Mouse (Mus musculus): ENCODE data around the gene Arid3c. TPM values are rescaled to one million over a fixed set of nuclear protein-coding genes. Genes with fewer than 3 reads are reported as not detected.
"Not testable (repeated sequence)": the region's sequence is repeated elsewhere in the genome, so short reads cannot be mapped to it uniquely, and the experiment has no call there.

Gene Arid3c
- polyA plus RNA-seq, 1 experiment from 2014 or later, result not detected

GRCm38 (mm10) chr4:41705922-41706754 lies 24.8 kb downstream of the Arid3c start:
- Histone ChIP-seq H3K27me3 (replicated peaks; ENCODE audit: control insufficient read depth, insufficient read depth, low read length) (peaks cover 3% of the 10 kb centered on the region; the same call in 1 of the 2 replicates), H3K9me3 (ENCODE audit: control insufficient read depth, low read length) (no peaks in the 10 kb centered on the region), H3K4me2 (ENCODE audit: low read length) (no peak overlapping the region), H3K27ac (ENCODE audit: low read depth) (no peak overlapping the region), H3K9ac (ENCODE audit: low read length) (no peak overlapping the region), H3K4me1 (replicated peaks; ENCODE audit: control insufficient read depth, insufficient read depth, low read length) (peaks cover 3% of the 10 kb centered on the region; the same call in 1 of the 2 replicates), H3K4me3 (ENCODE audit: low read depth, low read length) (no peak overlapping the region), H3K36me3 (ENCODE audit: control insufficient read depth, insufficient read depth, low read length) (no peaks in the 10 kb centered on the region)
- WGBS, result 69% methylated on average over 19 of the region's 19 CpGs
- DNase-seq (ENCODE audit: low spot score) (no peak), ATAC-seq (replicated peaks; ENCODE audit: low FRiP score, low TSS enrichment, low read depth) (no peak)

GRCm38 (mm10) chr4:41704651-41705050 lies 26.3 kb downstream of the Arid3c start:
- H3K4me2 ChIP-seq (ENCODE audit: low read length), result no peak overlapping the region
- H3K9ac ChIP-seq (ENCODE audit: low read length), result no peak overlapping the region
- peaks cover 3% of the 10 kb centered on the region; the same call in 1 of the 2 replicates for H3K4me1 ChIP-seq (replicated peaks; ENCODE audit: control insufficient read depth, insufficient read depth, low read length)
- H3K27me3 ChIP-seq (replicated peaks; ENCODE audit: control insufficient read depth, insufficient read depth, low read length), result peaks cover 3% of the 10 kb centered on the region; the same call in 1 of the 2 replicates
- ATAC-seq (replicated peaks; ENCODE audit: low FRiP score, low TSS enrichment, low read depth) (no peak), DNase-seq (ENCODE audit: low spot score) (no peak)
- H3K27ac ChIP-seq (ENCODE audit: low read depth), result no peak overlapping the region
- no peaks in the 10 kb centered on the region for H3K36me3 ChIP-seq (ENCODE audit: control insufficient read depth, insufficient read depth, low read length)
- 15% methylated on average over 5 of the region's 5 CpGs for WGBS
- no peaks in the 10 kb centered on the region for H3K9me3 ChIP-seq (ENCODE audit: control insufficient read depth, low read length)
- no peak overlapping the region for H3K4me3 ChIP-seq (ENCODE audit: low read depth, low read length)

GRCm38 (mm10) chr4:41702226-41702625 lies 28.7 kb downstream of the Arid3c start:
- H3K36me3 ChIP-seq (ENCODE audit: control insufficient read depth, insufficient read depth, low read length); H3K4me2 ChIP-seq (ENCODE audit: low read length); DNase-seq (ENCODE audit: low spot score); H3K4me3 ChIP-seq (ENCODE audit: low read depth, low read length); H3K27me3 ChIP-seq (replicated peaks; ENCODE audit: control insufficient read depth, insufficient read depth, low read length); H3K4me1 ChIP-seq (replicated peaks; ENCODE audit: control insufficient read depth, insufficient read depth, low read length); H3K9me3 ChIP-seq (ENCODE audit: control insufficient read depth, low read length); H3K27ac ChIP-seq (ENCODE audit: low read depth); ATAC-seq (replicated peaks; ENCODE audit: low FRiP score, low TSS enrichment, low read depth); H3K9ac ChIP-seq (ENCODE audit: low read length): not testable (repeated sequence)
- whole genome bisulfite sequencing, result 58% methylated on average over 2 of the region's 2 CpGs

GRCm38 (mm10) chr4:41700224-41700623 lies 30.7 kb downstream of the Arid3c start:
- not testable (repeated sequence) for DNase-seq (ENCODE audit: low spot score); H3K4me3 ChIP-seq (ENCODE audit: low read depth, low read length); ATAC-seq (replicated peaks; ENCODE audit: low FRiP score, low TSS enrichment, low read depth); H3K36me3 ChIP-seq (ENCODE audit: control insufficient read depth, insufficient read depth, low read length); H3K27ac ChIP-seq (ENCODE audit: low read depth); H3K9me3 ChIP-seq (ENCODE audit: control insufficient read depth, low read length); H3K4me2 ChIP-seq (ENCODE audit: low read length); H3K27me3 ChIP-seq (replicated peaks; ENCODE audit: control insufficient read depth, insufficient read depth, low read length); H3K9ac ChIP-seq (ENCODE audit: low read length); H3K4me1 ChIP-seq (replicated peaks; ENCODE audit: control insufficient read depth, insufficient read depth, low read length)
- WGBS, result 84% methylated on average over 2 of the region's 8 CpGs

GRCm38 (mm10) chr4:41699783-41700182 lies 31.2 kb downstream of the Arid3c start, which contains the start of gene Il11ra1:
TSS of gene Il11ra1 (plus strand) at chr4:41699989.
- DNase-seq (ENCODE audit: low spot score); H3K27ac ChIP-seq (ENCODE audit: low read depth); H3K27me3 ChIP-seq (replicated peaks; ENCODE audit: control insufficient read depth, insufficient read depth, low read length); H3K9ac ChIP-seq (ENCODE audit: low read length); ATAC-seq (replicated peaks; ENCODE audit: low FRiP score, low TSS enrichment, low read depth); H3K4me2 ChIP-seq (ENCODE audit: low read length); H3K36me3 ChIP-seq (ENCODE audit: control insufficient read depth, insufficient read depth, low read length); H3K9me3 ChIP-seq (ENCODE audit: control insufficient read depth, low read length); H3K4me1 ChIP-seq (replicated peaks; ENCODE audit: control insufficient read depth, insufficient read depth, low read length); H3K4me3 ChIP-seq (ENCODE audit: low read depth, low read length): not testable (repeated sequence)
- 77% methylated on average over 8 of the region's 10 CpGs for WGBS

- not testable (repeated sequence) for H3K4me3 ChIP-seq (ENCODE audit: low read depth, low read length); H3K4me1 ChIP-seq (replicated peaks; ENCODE audit: control insufficient read depth, insufficient read depth, low read length); H3K27me3 ChIP-seq (replicated peaks; ENCODE audit: control insufficient read depth, insufficient read depth, low read length); H3K9ac ChIP-seq (ENCODE audit: low read length); H3K27ac ChIP-seq (ENCODE audit: low read depth); H3K36me3 ChIP-seq (ENCODE audit: control insufficient read depth, insufficient read depth, low read length); H3K9me3 ChIP-seq (ENCODE audit: control insufficient read depth, low read length); DNase-seq (ENCODE audit: low spot score); ATAC-seq (replicated peaks; ENCODE audit: low FRiP score, low TSS enrichment, low read depth); H3K4me2 ChIP-seq (ENCODE audit: low read length)
- 10% methylated on average over 17 of the region's 32 CpGs for WGBS
Measured at GRCm38 (mm10) chr4:41698421-41699016, 32.4 kb downstream of the Arid3c start.

- H3K27ac ChIP-seq (ENCODE audit: low read depth); H3K9ac ChIP-seq (ENCODE audit: low read length); H3K36me3 ChIP-seq (ENCODE audit: control insufficient read depth, insufficient read depth, low read length); H3K4me3 ChIP-seq (ENCODE audit: low read depth, low read length); H3K4me2 ChIP-seq (ENCODE audit: low read length); H3K9me3 ChIP-seq (ENCODE audit: control insufficient read depth, low read length); H3K4me1 ChIP-seq (replicated peaks; ENCODE audit: control insufficient read depth, insufficient read depth, low read length); ATAC-seq (replicated peaks; ENCODE audit: low FRiP score, low TSS enrichment, low read depth); H3K27me3 ChIP-seq (replicated peaks; ENCODE audit: control insufficient read depth, insufficient read depth, low read length): not testable (repeated sequence)
- 10% methylated on average over 26 of the region's 40 CpGs for WGBS
- peak; percentile 86 for DNase-seq (ENCODE audit: low spot score)
Measured at GRCm38 (mm10) chr4:41696930-41697841, 33.8 kb downstream of the Arid3c start, which contains the start of gene Cntfr. TSS of gene Cntfr (minus strand) at chr4:41697089.

- not testable (repeated sequence) for H3K4me3 ChIP-seq (ENCODE audit: low read depth, low read length); H3K27me3 ChIP-seq (replicated peaks; ENCODE audit: control insufficient read depth, insufficient read depth, low read length); H3K4me2 ChIP-seq (ENCODE audit: low read length); DNase-seq (ENCODE audit: low spot score); H3K36me3 ChIP-seq (ENCODE audit: control insufficient read depth, insufficient read depth, low read length); H3K27ac ChIP-seq (ENCODE audit: low read depth); H3K9me3 ChIP-seq (ENCODE audit: control insufficient read depth, low read length); H3K4me1 ChIP-seq (replicated peaks; ENCODE audit: control insufficient read depth, insufficient read depth, low read length); ATAC-seq (replicated peaks; ENCODE audit: low FRiP score, low TSS enrichment, low read depth); H3K9ac ChIP-seq (ENCODE audit: low read length)
- 11% methylated on average over 13 of the region's 15 CpGs for WGBS
Measured at GRCm38 (mm10) chr4:41696452-41696851, 34.5 kb downstream of the Arid3c start.
